Mouse (Mus musculus) erythroblast, embryonic 14.5 days (primary cell): ENCODE results near the gene Map3k3.

Experiments used
- GATA1 ChIP-seq: IDR thresholded peaks from 2 replicates; pipeline ENCODE4 v1.6.1; 2012; ENCODE audit warnings: low read length, inconsistent platforms, mixed read lengths
- TAL1 ChIP-seq: IDR thresholded peaks from 3 replicates; pipeline ENCODE4 v1.6.1; 2012; ENCODE audit warnings: low read length, inconsistent platforms, mixed read lengths

GRCm38 (mm10) chr11:106154091-106154490, 69.7 kb downstream of the Map3k3 start:
- TF ChIP-seq GATA1 (no peak), TAL1 (no peak)
